Mouse (Mus musculus): ENCODE results near the gene Nfatc3. TPM values are rescaled to one million over a fixed set of nuclear protein-coding genes. Genes with fewer than 3 reads are reported as not detected.

The Nfatc3 gene
- 142 TPM for polyA plus RNA-seq (2017; shearing (Covaris generic))

GRCm38 (mm10) chr8:106058731-106059612, at the start of gene Nfatc3:
Gene Nfatc3 (plus strand): TSS chr8:106058840.

GRCm38 (mm10) chr8:106011643-106011986, 47.0 kb upstream of the Nfatc3 start, which contains the start of gene Ddx28:
Gene Ddx28 (minus strand): TSS chr8:106011882.

GRCm38 (mm10) chr8:106136156-106137130, 77.8 kb downstream of the Nfatc3 start, which contains the start of gene Esrp2:
Gene Esrp2 (minus strand): TSS chr8:106136974.

GRCm38 (mm10) chr8:106149801-106150652, 91.4 kb downstream of the Nfatc3 start, which contains the start of gene Pla2g15:
Gene Pla2g15 (plus strand): TSS chr8:106150399.

GRCm38 (mm10) chr8:106168356-106169016, 109.8 kb downstream of the Nfatc3 start, which contains the start of gene Slc7a6:
Gene Slc7a6 (plus strand): TSS chr8:106168857.

Other genes with a start within 250 kb of the Nfatc3 start
- 121 TPM for gene Ranbp10, start 231.5 kb upstream of the Nfatc3 start, polyA plus RNA-seq (2017; shearing (Covaris generic))
- gene Tsnaxip1, start 231.1 kb upstream of the Nfatc3 start, polyA plus RNA-seq (2017; shearing (Covaris generic)) = not detected
- 26.4 TPM for gene Cenpt, start 205.6 kb upstream of the Nfatc3 start, polyA plus RNA-seq (2017; shearing (Covaris generic))
- gene Thap11, start 203.7 kb upstream of the Nfatc3 start, polyA plus RNA-seq (2017; shearing (Covaris generic)) = 30.5 TPM
- 21.1 TPM for gene Nutf2, start 198.3 kb upstream of the Nfatc3 start, polyA plus RNA-seq (2017; shearing (Covaris generic))
- 101 TPM for gene Edc4, start 178.0 kb upstream of the Nfatc3 start, polyA plus RNA-seq (2017; shearing (Covaris generic))
- gene Nrn1l, start 165.3 kb upstream of the Nfatc3 start, polyA plus RNA-seq (2017; shearing (Covaris generic)) = 1.8 TPM
- gene Pskh1, start 158.4 kb upstream of the Nfatc3 start, polyA plus RNA-seq (2017; shearing (Covaris generic)) = 17.7 TPM
- 1.4 TPM for gene Ctrl, start 125.0 kb upstream of the Nfatc3 start, polyA plus RNA-seq (2017; shearing (Covaris generic))
- gene Psmb10, start 120.4 kb upstream of the Nfatc3 start, polyA plus RNA-seq (2017; shearing (Covaris generic)) = 159 TPM
- not detected for gene Lcat, start 115.5 kb upstream of the Nfatc3 start, polyA plus RNA-seq (2017; shearing (Covaris generic))
- 17.0 TPM for gene Slc12a4, start 92.7 kb upstream of the Nfatc3 start, polyA plus RNA-seq (2017; shearing (Covaris generic))
- gene Dpep3, start 79.4 kb upstream of the Nfatc3 start, polyA plus RNA-seq (2017; shearing (Covaris generic)) = not detected
- 12.0 TPM for gene Dus2, start 67.5 kb upstream of the Nfatc3 start, polyA plus RNA-seq (2017; shearing (Covaris generic))
- not detected for gene Dpep2nb, start 52.9 kb upstream of the Nfatc3 start, polyA plus RNA-seq (2017; shearing (Covaris generic))
- gene Ddx28, start 47.0 kb upstream of the Nfatc3 start, polyA plus RNA-seq (2017; shearing (Covaris generic)) = 3.8 TPM
- 1.1 TPM for gene Esrp2, start 78.1 kb downstream of the Nfatc3 start, polyA plus RNA-seq (2017; shearing (Covaris generic))
- 2.6 TPM for gene Pla2g15, start 91.6 kb downstream of the Nfatc3 start, polyA plus RNA-seq (2017; shearing (Covaris generic))
- gene Slc7a6, start 110.0 kb downstream of the Nfatc3 start, polyA plus RNA-seq (2017; shearing (Covaris generic)) = 46.4 TPM
- 86.3 TPM for gene Slc7a6os, start 152.1 kb downstream of the Nfatc3 start, polyA plus RNA-seq (2017; shearing (Covaris generic))
- gene Prmt7, start 152.1 kb downstream of the Nfatc3 start, polyA plus RNA-seq (2017; shearing (Covaris generic)) = 48.1 TPM

Data from naive thymus-derived CD4-positive, alpha-beta T cell, adult 5 months (primary cell).